23 mouse cellular contexts compared by ENCODE assay signal in the genomic region with DNA sequence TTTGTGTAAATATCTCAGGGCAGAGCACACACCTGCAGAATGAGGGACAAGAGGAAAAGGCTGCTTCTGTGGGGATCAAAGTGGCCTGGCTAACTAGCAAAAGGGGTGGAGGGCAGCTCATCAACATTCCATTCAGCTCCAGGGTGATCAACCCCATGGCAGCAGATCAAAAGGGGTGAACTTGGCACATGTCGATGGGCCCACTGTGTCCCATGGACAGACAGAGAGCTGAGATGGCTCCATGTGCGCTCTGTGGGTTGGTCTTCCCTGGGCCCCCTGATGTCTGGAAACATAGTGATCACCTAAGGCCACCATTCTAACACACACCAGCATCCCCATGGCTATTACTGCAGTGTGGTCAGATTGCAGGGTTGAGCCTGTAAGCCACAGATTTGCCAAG.
DNase-seq lines count a peak whose midpoint lies in the region; ATAC-seq and TF ChIP-seq lines count a peak whose summit lies in the region.
"Had no signal": no experiment of that assay in that cellular context is flagged by ENCODE, and none has a peak within 500 bp of the region (broad histone marks: within the 10 kb centered on the region; RNA-seq: fewer than 3 reads in every experiment).

No protein-coding gene starts in this region.

- no peaks in the 10 kb centered on the region for H3K9me3 ChIP-seq in forebrain, embryonic 10.5 days
- H3K9me3 ChIP-seq in forebrain, embryonic 16.5 days (ENCODE audit: control insufficient read depth, low read length) = no peaks in the 10 kb centered on the region
- no peaks in the 10 kb centered on the region for H3K9me3 ChIP-seq in forebrain, embryonic 14.5 days (replicated peaks; ENCODE audit: control insufficient read depth, low read length)
- 0 out of 2 replicates have a peak, but pooled peaks cover 3% of the 10 kb centered on the region for H3K9me3 ChIP-seq in forebrain, postnatal 0 days (ENCODE audit: low read length)
- no peaks in the 10 kb centered on the region for H3K9me3 ChIP-seq in embryonic facial prominence, embryonic 10.5 days
- H3K9me3 ChIP-seq: embryonic facial prominence, embryonic 13.5 days; embryonic facial prominence, embryonic 15.5 days; forebrain, embryonic 13.5 days had no signal

- H3K27me3 ChIP-seq in forebrain, embryonic 10.5 days (ENCODE audit: poor library complexity, severe bottlenecking) = no peaks in the 10 kb centered on the region
- H3K27me3 ChIP-seq in forebrain, embryonic 16.5 days (replicated peaks; ENCODE audit: control insufficient read depth, insufficient read depth, low read length) = no peaks in the 10 kb centered on the region
- no peaks in the 10 kb centered on the region for H3K27me3 ChIP-seq in forebrain, embryonic 14.5 days (replicated peaks; ENCODE audit: control insufficient read depth, insufficient read depth, low read length)
- no peaks in the 10 kb centered on the region for H3K27me3 ChIP-seq in forebrain, postnatal 0 days (ENCODE audit: insufficient read depth, low read length)
- H3K27me3 ChIP-seq in embryonic facial prominence, embryonic 10.5 days (replicated peaks; ENCODE audit: low read depth, poor library complexity, severe bottlenecking) = no peaks in the 10 kb centered on the region
- H3K27me3 ChIP-seq: CH12.LX; embryonic facial prominence, embryonic 13.5 days; embryonic facial prominence, embryonic 15.5 days; forebrain, embryonic 13.5 days had no signal

- no peaks in the 10 kb centered on the region for H3K36me3 ChIP-seq in forebrain, embryonic 10.5 days (replicated peaks)
- no peaks in the 10 kb centered on the region for H3K36me3 ChIP-seq in forebrain, embryonic 16.5 days (ENCODE audit: control insufficient read depth, insufficient read depth)
- no peaks in the 10 kb centered on the region for H3K36me3 ChIP-seq in forebrain, embryonic 14.5 days (ENCODE audit: control insufficient read depth, insufficient read depth, low read length)
- no peaks in the 10 kb centered on the region for H3K36me3 ChIP-seq in forebrain, postnatal 0 days (ENCODE audit: insufficient read depth)
- H3K36me3 ChIP-seq in embryonic facial prominence, embryonic 10.5 days (replicated peaks) = no peaks in the 10 kb centered on the region
- H3K36me3 ChIP-seq: embryonic facial prominence, embryonic 13.5 days; embryonic facial prominence, embryonic 15.5 days; G1E had no signal

- no peak overlapping the region for H3K4me2 ChIP-seq in forebrain, embryonic 16.5 days (ENCODE audit: low read length)
- no peak overlapping the region for H3K4me2 ChIP-seq in forebrain, embryonic 14.5 days (ENCODE audit: low read length)
- H3K4me2 ChIP-seq in forebrain, postnatal 0 days (ENCODE audit: low read depth) = no peak overlapping the region
- H3K4me2 ChIP-seq: embryonic facial prominence, embryonic 13.5 days; embryonic facial prominence, embryonic 15.5 days; forebrain, embryonic 13.5 days had no signal

- DNase-seq in forebrain, embryonic 10.5 days (ENCODE audit: extremely low spot score, low spot score) = no peak
- DNase-seq in forebrain, embryonic 14.5 days (ENCODE audit: low spot score) = peak; percentile 16
- no peak for DNase-seq in forebrain, postnatal 0 days
- peak; percentile 20 for DNase-seq in Muller cell, postnatal 12 days (ENCODE audit: inconsistent ontology term)
- DNase-seq in embryonic facial prominence, embryonic 10.5 days (ENCODE audit: low spot score) = no peak
- DNase-seq in thymus, postnatal 36 days = no peak
- DNase-seq: adrenal gland, adult 2 months; adrenal gland, postnatal 10 days; adrenal gland, postnatal 25 days; B cell, adult 2 months; cerebellum, adult 11-12 months; cerebellum, adult 2 months; cerebellum, adult 9-10 months; cerebellum, postnatal 10 days; cerebellum, postnatal 25 days had no signal

- H3K4me1 ChIP-seq in forebrain, embryonic 10.5 days = peaks cover 31% of the 10 kb centered on the region
- H3K4me1 ChIP-seq in forebrain, embryonic 16.5 days (replicated peaks; ENCODE audit: control insufficient read depth, insufficient read depth, low read length) = peaks cover 11% of the 10 kb centered on the region
- peaks cover 10% of the 10 kb centered on the region for H3K4me1 ChIP-seq in forebrain, embryonic 14.5 days (ENCODE audit: control insufficient read depth, insufficient read depth, low read length)
- H3K4me1 ChIP-seq in forebrain, postnatal 0 days (ENCODE audit: insufficient read depth) = peaks cover 6% of the 10 kb centered on the region; the same call in 1 of the 2 replicates
- peaks cover 30% of the 10 kb centered on the region for H3K4me1 ChIP-seq in embryonic facial prominence, embryonic 10.5 days

- no peak for ATAC-seq in forebrain, embryonic 16.5 days
- ATAC-seq in forebrain, embryonic 14.5 days = no peak
- ATAC-seq in forebrain, postnatal 0 days = no peak
- ATAC-seq: CD4-positive, CD25-positive, alpha-beta regulatory T cell, adult 4 months; forebrain, embryonic 13.5 days had no signal

- 74% methylated on average over 2 of the region's 2 CpGs for WGBS in forebrain, embryonic 10.5 days
- 56% methylated on average over 2 of the region's 2 CpGs for WGBS in forebrain, embryonic 16.5 days
- 37% methylated on average over 2 of the region's 2 CpGs for WGBS in forebrain, embryonic 14.5 days
- 39% methylated on average over 2 of the region's 2 CpGs for WGBS in forebrain, postnatal 0 days
- WGBS in embryonic facial prominence, embryonic 10.5 days = 83% methylated on average over 2 of the region's 2 CpGs

- no peak for TF ChIP-seq CTCF in forebrain, postnatal 0 days (IDR thresholded peaks at IDR 0.05; ENCODE audit: low read depth)

- no peak overlapping the region for H3K4me3 ChIP-seq in forebrain, embryonic 10.5 days
- H3K4me3 ChIP-seq in forebrain, embryonic 16.5 days (replicated peaks; ENCODE audit: low read length) = no peak overlapping the region
- no peak overlapping the region for H3K4me3 ChIP-seq in forebrain, embryonic 14.5 days (ENCODE audit: low read depth, low read length)
- no peak overlapping the region for H3K4me3 ChIP-seq in forebrain, postnatal 0 days (ENCODE audit: low read depth, low read length)
- no peak overlapping the region for H3K4me3 ChIP-seq in embryonic facial prominence, embryonic 10.5 days
- H3K4me3 ChIP-seq: embryonic facial prominence, embryonic 13.5 days; embryonic facial prominence, embryonic 15.5 days; erythroblast, embryonic 14.5 days; forebrain, embryonic 13.5 days had no signal

- no peak overlapping the region for H3K9ac ChIP-seq in forebrain, embryonic 16.5 days (replicated peaks; ENCODE audit: low read depth, low read length)
- no peak overlapping the region for H3K9ac ChIP-seq in forebrain, embryonic 14.5 days (ENCODE audit: low read length)
- no peak overlapping the region for H3K9ac ChIP-seq in forebrain, postnatal 0 days
- H3K9ac ChIP-seq: embryonic facial prominence, embryonic 13.5 days; embryonic facial prominence, embryonic 15.5 days; forebrain, embryonic 13.5 days had no signal

- H3K27ac ChIP-seq in forebrain, embryonic 10.5 days = peak overlapping the region; percentile 56; the same call in 1 of the 2 replicates
- H3K27ac ChIP-seq in forebrain, embryonic 16.5 days (ENCODE audit: low read length) = no peak overlapping the region
- H3K27ac ChIP-seq in forebrain, embryonic 14.5 days (ENCODE audit: low read depth, low read length) = no peak overlapping the region
- no peak overlapping the region for H3K27ac ChIP-seq in forebrain, postnatal 0 days (ENCODE audit: low read depth, low read length)
- peak overlapping the region; percentile 59 for H3K27ac ChIP-seq in embryonic facial prominence, embryonic 10.5 days (replicated peaks)
- H3K27ac ChIP-seq: embryonic facial prominence, embryonic 13.5 days; embryonic facial prominence, embryonic 15.5 days; forebrain, embryonic 13.5 days had no signal

Comparison
In these comparisons a context has a peak if more than half of its experiments do, and no peak if none do; other contexts are left out.
1. DNase-seq: peak in forebrain, embryonic 14.5 days (single experiment) and Muller cell, postnatal 12 days (single experiment); none in forebrain, embryonic 10.5 days (single experiment), forebrain, postnatal 0 days (single experiment), embryonic facial prominence, embryonic 10.5 days (single experiment) and thymus, postnatal 36 days (0 of 2).
2. H3K27ac ChIP-seq: peak in forebrain, embryonic 10.5 days (single experiment) and embryonic facial prominence, embryonic 10.5 days (single experiment); none in forebrain, embryonic 16.5 days (single experiment), forebrain, embryonic 14.5 days (single experiment) and forebrain, postnatal 0 days (single experiment).